Mouse (Mus musculus): ENCODE data around the gene Zdhhc22. TPM values are rescaled to one million over a fixed set of nuclear protein-coding genes. Genes with fewer than 3 reads are reported as not detected.

The Zdhhc22 gene
- polyA plus RNA-seq, 1 experiment: not detected

GRCm38 (mm10) chr12:86932575-86932952 is 57.7 kb downstream of the Zdhhc22 start:
- WGBS: 14% methylated on average over 6 of the region's 6 CpGs
- H3K4me3 ChIP-seq (replicated peaks; ENCODE audit: extremely low read depth, low read depth, low read length): no peak overlapping the region
- DNase-seq: peak; percentile 60
- H3K4me1 ChIP-seq (ENCODE audit: control insufficient read depth, insufficient read depth, low read length): peaks cover 30% of the 10 kb centered on the region
- TF ChIP-seq CTCF (IDR thresholded peaks at IDR 0.05; ENCODE audit: insufficient read depth, low read length) (no peak), POLR2A (IDR thresholded peaks at IDR 0.05; ENCODE audit: borderline replicate concordance, extremely low read depth, low read depth, low read length) (no peak; the same call in 1 of the 2 replicates)

GRCm38 (mm10) chr12:86931919-86932574 is 58.2 kb downstream of the Zdhhc22 start:
- Histone ChIP-seq H3K4me3 (replicated peaks; ENCODE audit: extremely low read depth, low read depth, low read length) (no peak overlapping the region), H3K4me1 (ENCODE audit: control insufficient read depth, insufficient read depth, low read length) (peaks cover 29% of the 10 kb centered on the region)
- 12% methylated on average over 7 of the region's 7 CpGs for WGBS
- TF ChIP-seq POLR2A (IDR thresholded peaks at IDR 0.05; ENCODE audit: borderline replicate concordance, extremely low read depth, low read depth, low read length): peak; percentile 32; the same call in 1 of the 2 replicates
- no peak for TF ChIP-seq CTCF (IDR thresholded peaks at IDR 0.05; ENCODE audit: insufficient read depth, low read length)
- DNase-seq: peak; percentile 75

GRCm38 (mm10) chr12:86930934-86931729 is 59.1 kb downstream of the Zdhhc22 start:
- WGBS: 80% methylated on average over 6 of the region's 6 CpGs
- Histone ChIP-seq H3K4me3 (replicated peaks; ENCODE audit: extremely low read depth, low read depth, low read length) (no peak overlapping the region), H3K4me1 (ENCODE audit: control insufficient read depth, insufficient read depth, low read length) (peaks cover 23% of the 10 kb centered on the region)
- TF ChIP-seq CTCF (IDR thresholded peaks at IDR 0.05; ENCODE audit: insufficient read depth, low read length) (no peak), POLR2A (IDR thresholded peaks at IDR 0.05; ENCODE audit: borderline replicate concordance, extremely low read depth, low read depth, low read length) (no peak)
- no peak for DNase-seq

Other genes with a start within 250 kb of the Zdhhc22 start
- gene Irf2bpl, start 105.6 kb downstream of the Zdhhc22 start, polyA plus RNA-seq (2012; rRNA removed): 50.0 and 79.4 TPM in 2 replicates
- gene Cipc, start 43.4 kb downstream of the Zdhhc22 start, polyA plus RNA-seq (2012; rRNA removed): 27.2 and 33.9 TPM in 2 replicates
- gene Tmem63c, start 30.9 kb upstream of the Zdhhc22 start, polyA plus RNA-seq (2012; rRNA removed): 0.16 and 0.22 TPM in 2 replicates
- 4.8 and 7.8 TPM in 2 replicates for gene Ngb, start 112.1 kb upstream of the Zdhhc22 start, polyA plus RNA-seq (2012; rRNA removed)
- gene Gstz1, start 156.7 kb upstream of the Zdhhc22 start, polyA plus RNA-seq (2012; rRNA removed): 54.5 and 69.7 TPM in 2 replicates
- 15.1 and 15.7 TPM in 2 replicates for gene Pomt2, start 157.5 kb upstream of the Zdhhc22 start, polyA plus RNA-seq (2012; rRNA removed)
- not detected in 2 replicates for gene Samd15, start 209.3 kb upstream of the Zdhhc22 start, polyA plus RNA-seq (2012; rRNA removed)
- gene Tmed8, start 210.0 kb upstream of the Zdhhc22 start, polyA plus RNA-seq (2012; rRNA removed): 4.4 and 5.9 TPM in 2 replicates
- gene Noxred1, start 248.3 kb upstream of the Zdhhc22 start, polyA plus RNA-seq (2012; rRNA removed): 0.31 and 0.91 TPM in 2 replicates